Mouse (Mus musculus) intestine, embryonic 16.5 days (tissue): ENCODE measurements around the gene Zdhhc19. TPM values are rescaled to one million over a fixed set of nuclear protein-coding genes. Genes with fewer than 3 reads are reported as not detected.
"Not testable (repeated sequence)": the region's sequence is repeated elsewhere in the genome, so short reads cannot be mapped to it uniquely, and the experiment has no call there.

Experiments used
- ATAC-seq: fragments of 200-750 bp; cut with Nextera tagmentation; 2 replicates; pipeline ENCODE4 v1.8.0; 2017; ENCODE audit warnings: moderate TSS enrichment, moderate library complexity
- H3K27ac ChIP-seq: fragments of 300-500 bp; sonication (generic); 2 replicates; pipeline ENCODE4 v1.5.1; 2014; ENCODE audit warnings: mild to moderate bottlenecking, low read length
- H3K27me3 ChIP-seq: fragments of 300-500 bp; sonication (generic); replicated peaks from 2 replicates; pipeline ENCODE4 v1.6.1; 2014; ENCODE audit warnings: low read length, control low read depth, mixed read lengths; ENCODE audit not compliant: control insufficient read depth, insufficient read depth
- H3K36me3 ChIP-seq: fragments of 300-500 bp; sonication (generic); 2 replicates; pipeline ENCODE4 v1.6.1; 2014; ENCODE audit warnings: low read length, control low read depth; ENCODE audit not compliant: control insufficient read depth, insufficient read depth
- H3K4me1 ChIP-seq: fragments of 300-500 bp; sonication (generic); 2 replicates; pipeline ENCODE4 v1.6.1; 2014; ENCODE audit warnings: low read length, control low read depth, mixed read lengths; ENCODE audit not compliant: control insufficient read depth, insufficient read depth
- H3K4me2 ChIP-seq: fragments of 300-500 bp; sonication (generic); 2 replicates; pipeline ENCODE4 v1.6.1; 2014; ENCODE audit warnings: low read depth, low read length, control low read depth
- H3K4me3 ChIP-seq: fragments of 300-500 bp; sonication (generic); 2 replicates; pipeline ENCODE4 v1.5.1; 2014; ENCODE audit warnings: mild to moderate bottlenecking, low read length
- H3K9ac ChIP-seq: fragments of 300-500 bp; sonication (generic); 2 replicates; pipeline ENCODE4 v1.6.1; 2014; ENCODE audit warnings: low read depth, low read length
- H3K9me3 ChIP-seq: fragments of 300-500 bp; sonication (generic); 2 replicates; pipeline ENCODE4 v1.6.1; 2016; ENCODE audit warnings: low read length, control low read depth; ENCODE audit not compliant: control insufficient read depth
- WGBS: fragments of 180-500 bp; shearing (Covaris S2); extraction: QIAGEN DNeasy Blood & Tissue Kit; methylation state at CpG from one replicate; pipeline ENCODE4 v1.1.7; 2014; 5-methylcytosine and 5-hydroxymethylcytosine counted together
- polyA plus RNA-seq: library from polyadenylated mRNA; unstranded; fragments of >200 nt; fragmentation: Nextera tagmentation; extraction: Ambion mirVana; gene quantifications from 2 replicates; pipeline ENCODE4 v1.2.1, GENCODE M21; 2015

The Zdhhc19 gene
- polyA plus RNA-seq, 1 experiment from 2014 or later: 2.1 TPM

GRCm38 (mm10) chr16:32479415-32479814 is 16.6 kb upstream of the Zdhhc19 start:
- Histone ChIP-seq H3K27ac (no peak overlapping the region), H3K9ac (no peak overlapping the region), H3K4me2 (no peak overlapping the region), H3K9me3 (no peaks in the 10 kb centered on the region), H3K27me3 (no peaks in the 10 kb centered on the region), H3K4me3 (no peak overlapping the region), H3K36me3 (0 out of 2 replicates have a peak, but pooled peaks cover 3% of the 10 kb centered on the region), H3K4me1 (peaks cover 8% of the 10 kb centered on the region; the same call in 1 of the 2 replicates)
- 63% methylated on average over 2 of the region's 2 CpGs for WGBS
- ATAC-seq: no peak

- peak overlapping the region; percentile 51 for H3K4me2 ChIP-seq
Observed at GRCm38 (mm10) chr16:32484431-32484871, 11.6 kb upstream of the Zdhhc19 start.

GRCm38 (mm10) chr16:32485209-32485608 is 10.9 kb upstream of the Zdhhc19 start:
- 57% methylated on average over 2 of the region's 2 CpGs for WGBS
- Histone ChIP-seq H3K9ac (peak overlapping the region; percentile 60; the same call in 1 of the 2 replicates), H3K36me3 (0 out of 2 replicates have a peak, but pooled peaks cover 3% of the 10 kb centered on the region), H3K9me3 (no peaks in the 10 kb centered on the region), H3K27me3 (no peaks in the 10 kb centered on the region), H3K4me3 (peak overlapping the region; percentile 45), H3K4me1 (peaks cover 11% of the 10 kb centered on the region; the same call in 1 of the 2 replicates), H3K27ac (peak overlapping the region; percentile 86), H3K4me2 (peak overlapping the region; percentile 51)
- no peak for ATAC-seq

More at GRCm38 (mm10) chr16:32484431-32484871, 11.6 kb upstream of the Zdhhc19 start:
- 0 out of 2 replicates have a peak, but pooled peaks cover 3% of the 10 kb centered on the region for H3K36me3 ChIP-seq
- ATAC-seq: peak; percentile 85
- WGBS: 23% methylated on average over 7 of the region's 7 CpGs
- H3K27me3 ChIP-seq: no peaks in the 10 kb centered on the region
- peak overlapping the region; percentile 86 for H3K27ac ChIP-seq
- no peaks in the 10 kb centered on the region for H3K9me3 ChIP-seq
- peak overlapping the region; percentile 45 for H3K4me3 ChIP-seq
- H3K9ac ChIP-seq: no peak overlapping the region; the same call in 1 of the 2 replicates
- peaks cover 11% of the 10 kb centered on the region; the same call in 1 of the 2 replicates for H3K4me1 ChIP-seq

DNA sequence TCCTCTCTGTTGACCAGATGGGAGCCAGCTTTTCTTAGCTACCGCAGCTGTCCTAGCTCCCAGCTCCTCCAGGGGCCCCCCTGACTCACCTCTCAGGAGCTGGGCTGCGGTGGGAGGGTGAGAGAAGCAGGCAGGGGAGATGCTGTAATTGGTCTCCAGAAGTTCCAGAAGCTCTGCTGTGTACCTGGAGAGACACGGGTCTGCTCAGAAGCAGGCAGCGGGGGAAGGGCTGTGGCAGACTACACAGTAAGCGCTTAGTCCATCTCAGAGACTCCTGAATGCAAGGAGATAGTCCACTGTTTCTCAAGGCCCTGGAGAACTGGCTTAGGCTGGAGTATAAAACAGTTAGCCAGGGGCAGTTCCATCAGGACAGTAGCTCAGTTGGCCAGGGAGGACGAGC is 10.0 kb upstream of the Zdhhc19 start:
- no peak for ATAC-seq
- Histone ChIP-seq H3K27ac (peak overlapping the region; percentile 86), H3K27me3 (no peaks in the 10 kb centered on the region), H3K9ac (peak overlapping the region; percentile 60), H3K9me3 (no peaks in the 10 kb centered on the region), H3K4me2 (peak overlapping the region; percentile 51), H3K4me1 (peaks cover 11% of the 10 kb centered on the region; the same call in 1 of the 2 replicates), H3K36me3 (0 out of 2 replicates have a peak, but pooled peaks cover 3% of the 10 kb centered on the region), H3K4me3 (peak overlapping the region; percentile 45)
- WGBS: 52% methylated on average over 6 of the region's 6 CpGs

DNA sequence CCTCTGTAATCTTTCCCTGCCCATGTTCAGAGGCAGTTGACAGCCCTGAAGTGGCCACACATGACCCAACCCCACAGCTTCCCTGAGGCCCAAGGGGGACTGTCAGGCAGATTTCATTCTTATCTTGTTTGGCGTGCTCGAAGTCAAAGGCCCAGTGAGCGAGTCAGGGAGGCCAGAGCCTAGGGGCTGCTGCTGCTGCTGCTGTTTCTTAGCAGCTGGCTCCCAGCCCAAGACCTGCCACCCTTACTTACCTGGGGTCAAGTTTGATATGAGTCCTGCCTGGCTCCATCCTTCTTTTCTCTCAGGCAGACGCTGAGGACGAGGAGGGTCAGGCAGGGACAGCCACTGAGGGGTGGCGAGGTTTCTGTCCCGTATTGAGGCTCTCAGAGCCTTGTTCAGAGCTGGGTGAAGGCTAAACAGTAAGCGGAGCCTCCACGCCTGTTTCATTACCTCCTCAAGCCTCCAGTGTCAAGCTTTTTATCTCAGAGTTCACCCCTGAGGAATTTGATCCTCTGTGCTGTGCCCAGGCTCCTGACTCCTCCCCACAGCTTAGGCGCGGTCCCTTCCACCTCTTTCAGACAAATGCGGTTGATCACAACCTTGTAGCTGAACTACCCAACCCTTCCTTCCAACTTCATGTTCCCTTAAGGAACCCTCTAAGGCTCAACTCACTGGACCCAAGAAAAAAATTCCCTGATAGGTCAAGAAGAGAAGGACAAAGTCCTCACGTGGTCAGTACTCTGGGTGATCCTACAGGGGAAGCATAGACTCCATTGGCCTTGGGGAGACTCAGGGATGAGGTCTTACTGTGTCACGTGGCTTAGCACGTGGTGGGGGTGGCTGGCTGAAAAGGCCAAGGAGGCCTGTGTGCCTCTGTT is 8.6 kb upstream of the Zdhhc19 start, which contains the start of gene Slc51a:
Gene Slc51a, minus strand, starts transcription at position 646 of the 878 bp plus-strand sequence.
- peak within 1 kb of the TSS; percentile 38 for H3K4me2 ChIP-seq
- peak within 1 kb of the TSS; percentile 59 for H3K9ac ChIP-seq
- peak within 1 kb of the TSS; percentile 97 for H3K27ac ChIP-seq
- H3K9me3 ChIP-seq: no peaks in the 10 kb centered on the region
- H3K27me3 ChIP-seq: no peaks in the 10 kb centered on the region
- H3K36me3 ChIP-seq: 0 out of 2 replicates have a peak, but pooled peaks cover 3% of the 10 kb centered on the region
- peak within 1 kb of the TSS; percentile 42 for H3K4me3 ChIP-seq
- 33% methylated on average over 15 of the region's 15 CpGs for WGBS
- peak; percentile 76 for ATAC-seq
- peaks cover 11% of the 10 kb centered on the region; the same call in 1 of the 2 replicates for H3K4me1 ChIP-seq

DNA sequence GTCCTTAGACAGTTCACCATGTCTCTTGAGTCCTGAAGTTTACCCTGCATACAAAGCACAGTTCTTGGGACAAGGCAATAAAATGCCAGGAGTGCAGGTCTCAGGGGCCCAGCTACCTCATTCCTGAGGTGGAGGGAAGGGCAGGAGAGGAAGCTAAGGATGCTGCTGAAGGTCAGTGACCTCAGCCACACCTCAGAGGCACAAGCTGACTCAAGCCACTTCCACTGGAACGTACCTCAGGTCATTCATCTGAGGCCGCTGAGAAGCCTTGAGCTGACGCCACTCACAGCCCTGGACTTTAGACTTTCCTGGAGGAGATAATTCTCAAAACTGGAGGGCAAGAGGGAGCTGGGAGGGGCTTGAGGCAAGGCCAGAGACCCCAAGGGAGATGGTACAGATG is 7.1 kb upstream of the Zdhhc19 start:
- Histone ChIP-seq H3K4me2 (peak overlapping the region; percentile 38), H3K27ac (peak overlapping the region; percentile 72), H3K27me3 (no peaks in the 10 kb centered on the region), H3K36me3 (no peaks in the 10 kb centered on the region), H3K4me3 (peak overlapping the region; percentile 4; the same call in 1 of the 2 replicates), H3K9ac (peak overlapping the region; percentile 51; the same call in 1 of the 2 replicates), H3K4me1 (peaks cover 3% of the 10 kb centered on the region; the same call in 1 of the 2 replicates), H3K9me3 (no peaks in the 10 kb centered on the region)
- 75% methylated on average over 3 of the region's 3 CpGs for WGBS
- peak; percentile 41 for ATAC-seq

DNA sequence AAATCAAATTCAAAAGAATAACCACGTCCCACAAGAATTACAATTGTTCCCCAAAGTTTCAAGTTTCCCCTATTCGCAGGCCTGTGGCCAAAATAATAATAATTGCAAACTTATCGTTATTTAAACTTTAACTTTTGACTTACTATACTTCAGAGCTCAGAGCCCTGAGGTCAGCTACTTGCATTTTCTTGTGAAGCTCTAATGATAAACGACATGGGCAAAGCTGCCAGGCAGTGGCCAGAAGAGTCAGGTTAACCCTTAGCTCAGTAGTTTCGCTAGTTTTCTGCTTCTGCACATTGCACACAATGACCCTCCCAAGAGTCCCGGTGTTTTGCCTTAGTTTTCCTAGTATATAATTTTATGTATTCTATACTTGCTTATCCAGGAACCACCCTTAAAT is 1.7 kb upstream of the Zdhhc19 start:
- whole genome bisulfite sequencing: 57% methylated on average over 6 of the region's 6 CpGs
- not testable (repeated sequence) for H3K27me3 ChIP-seq, H3K4me1 ChIP-seq, H3K9ac ChIP-seq, H3K4me3 ChIP-seq, H3K36me3 ChIP-seq, H3K9me3 ChIP-seq, ATAC-seq, H3K27ac ChIP-seq, H3K4me2 ChIP-seq

DNA sequence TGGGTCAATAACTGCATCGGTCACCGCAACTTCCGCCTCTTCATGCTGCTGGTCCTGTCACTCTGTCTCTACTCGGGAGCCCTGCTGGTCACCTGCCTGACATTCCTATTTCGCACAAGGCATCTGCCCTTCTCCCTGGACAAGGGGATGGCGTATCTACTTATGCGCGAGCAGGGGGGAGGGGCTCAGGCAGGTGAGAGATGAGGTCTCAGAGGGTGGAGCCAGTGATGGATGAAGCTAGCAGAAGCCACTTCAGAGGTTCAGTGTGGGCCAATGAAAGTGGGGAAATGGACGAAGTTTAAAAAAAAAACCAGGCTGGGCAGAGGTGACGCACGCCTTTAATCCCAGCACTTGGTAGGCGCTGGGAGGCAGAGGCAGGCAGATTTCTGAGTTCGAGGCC is 2.9 kb downstream of the Zdhhc19 start:
- 67% methylated on average over 13 of the region's 13 CpGs for WGBS
- Histone ChIP-seq H3K9me3 (no peaks in the 10 kb centered on the region), H3K36me3 (no peaks in the 10 kb centered on the region), H3K4me3 (no peak overlapping the region), H3K4me1 (peaks cover 12% of the 10 kb centered on the region), H3K4me2 (no peak overlapping the region), H3K27ac (no peak overlapping the region), H3K27me3 (no peaks in the 10 kb centered on the region), H3K9ac (no peak overlapping the region)
- ATAC-seq: no peak

GRCm38 (mm10) chr16:32499430-32500037 is 3.5 kb downstream of the Zdhhc19 start:
- Histone ChIP-seq H3K4me3 (peak overlapping the region; percentile 33), H3K9me3 (no peaks in the 10 kb centered on the region), H3K4me1 (peaks cover 12% of the 10 kb centered on the region), H3K36me3 (no peaks in the 10 kb centered on the region), H3K9ac (peak overlapping the region; percentile 60), H3K27ac (no peak overlapping the region), H3K27me3 (no peaks in the 10 kb centered on the region), H3K4me2 (peak overlapping the region; percentile 60)
- WGBS: 8% methylated on average over 22 of the region's 22 CpGs
- ATAC-seq: peak; percentile 91
